Mouse (Mus musculus) intestine, embryonic 16.5 days (tissue): ENCODE data around the gene H2-Aa. TPM values are rescaled to one million over a fixed set of nuclear protein-coding genes. Genes with fewer than 3 reads are reported as not detected.

Source experiments
- ATAC-seq: fragments of 200-750 bp; cut with Nextera tagmentation; 2 replicates; pipeline ENCODE4 v1.8.0; 2017; ENCODE audit warnings: moderate TSS enrichment, moderate library complexity
- H3K27ac ChIP-seq: fragments of 300-500 bp; sonication (generic); 2 replicates; pipeline ENCODE4 v1.5.1; 2014; ENCODE audit warnings: mild to moderate bottlenecking, low read length
- H3K27me3 ChIP-seq: fragments of 300-500 bp; sonication (generic); replicated peaks from 2 replicates; pipeline ENCODE4 v1.6.1; 2014; ENCODE audit warnings: low read length, control low read depth, mixed read lengths; ENCODE audit not compliant: control insufficient read depth, insufficient read depth
- H3K36me3 ChIP-seq: fragments of 300-500 bp; sonication (generic); 2 replicates; pipeline ENCODE4 v1.6.1; 2014; ENCODE audit warnings: low read length, control low read depth; ENCODE audit not compliant: control insufficient read depth, insufficient read depth
- H3K4me1 ChIP-seq: fragments of 300-500 bp; sonication (generic); 2 replicates; pipeline ENCODE4 v1.6.1; 2014; ENCODE audit warnings: low read length, control low read depth, mixed read lengths; ENCODE audit not compliant: control insufficient read depth, insufficient read depth
- H3K4me2 ChIP-seq: fragments of 300-500 bp; sonication (generic); 2 replicates; pipeline ENCODE4 v1.6.1; 2014; ENCODE audit warnings: low read depth, low read length, control low read depth
- H3K4me3 ChIP-seq: fragments of 300-500 bp; sonication (generic); 2 replicates; pipeline ENCODE4 v1.5.1; 2014; ENCODE audit warnings: mild to moderate bottlenecking, low read length
- H3K9ac ChIP-seq: fragments of 300-500 bp; sonication (generic); 2 replicates; pipeline ENCODE4 v1.6.1; 2014; ENCODE audit warnings: low read depth, low read length
- H3K9me3 ChIP-seq: fragments of 300-500 bp; sonication (generic); 2 replicates; pipeline ENCODE4 v1.6.1; 2016; ENCODE audit warnings: low read length, control low read depth; ENCODE audit not compliant: control insufficient read depth
- WGBS: fragments of 180-500 bp; shearing (Covaris S2); extraction: QIAGEN DNeasy Blood & Tissue Kit; methylation state at CpG from one replicate; pipeline ENCODE4 v1.1.7; 2014; 5-methylcytosine and 5-hydroxymethylcytosine counted together
- polyA plus RNA-seq: library from polyadenylated mRNA; unstranded; fragments of >200 nt; fragmentation: Nextera tagmentation; extraction: Ambion mirVana; gene quantifications from 2 replicates; pipeline ENCODE4 v1.2.1, GENCODE M21; 2015

Gene H2-Aa
- polyA plus RNA-seq, 1 experiment from 2014 or later = 15.7 TPM

GRCm38 (mm10) chr17:34270230-34270629 is 17.4 kb downstream of the H2-Aa start:
- Histone ChIP-seq H3K4me3 (no peak overlapping the region), H3K9ac (no peak overlapping the region), H3K27ac (no peak overlapping the region), H3K4me2 (no peak overlapping the region), H3K4me1 (no peaks in the 10 kb centered on the region), H3K36me3 (no peaks in the 10 kb centered on the region), H3K27me3 (no peaks in the 10 kb centered on the region), H3K9me3 (no peaks in the 10 kb centered on the region)
- ATAC-seq = no peak
- WGBS = 69% methylated on average over 2 of the region's 2 CpGs

- WGBS = 72% methylated on average over 4 of the region's 4 CpGs
- Histone ChIP-seq H3K27ac (no peak overlapping the region), H3K27me3 (no peaks in the 10 kb centered on the region), H3K4me1 (0 out of 2 replicates have a peak, but pooled peaks cover 3% of the 10 kb centered on the region), H3K4me3 (no peak overlapping the region), H3K4me2 (no peak overlapping the region), H3K9ac (no peak overlapping the region), H3K9me3 (no peaks in the 10 kb centered on the region), H3K36me3 (no peaks in the 10 kb centered on the region)
- no peak for ATAC-seq
These were observed 17.8 kb downstream of the H2-Aa start for GRCm38 (mm10) chr17:34269817-34270216.

DNA sequence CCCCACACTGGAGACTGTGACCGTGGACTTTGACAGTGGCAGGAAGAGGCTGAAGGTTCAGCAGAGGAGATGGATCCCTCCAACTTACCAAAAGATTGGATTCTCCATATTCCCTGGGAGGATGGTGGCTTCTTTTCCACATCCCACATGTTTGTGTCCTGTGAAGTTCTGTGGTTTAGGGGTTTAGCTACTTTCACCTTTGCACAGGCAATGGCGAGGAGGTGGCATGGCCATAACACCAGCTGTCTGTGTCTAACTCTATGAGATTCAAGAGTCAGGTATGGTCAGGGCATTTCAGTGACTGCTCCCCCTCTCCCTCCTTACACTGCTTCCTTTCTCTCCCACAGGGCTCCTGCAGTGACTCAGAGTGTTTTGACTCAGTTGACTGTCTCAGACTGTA is 18.9 kb downstream of the H2-Aa start:
- peaks cover 6% of the 10 kb centered on the region; the same call in 1 of the 2 replicates for H3K27me3 ChIP-seq
- H3K4me2 ChIP-seq = no peak overlapping the region
- H3K4me1 ChIP-seq = 0 out of 2 replicates have a peak, but pooled peaks cover 8% of the 10 kb centered on the region
- no peaks in the 10 kb centered on the region for H3K9me3 ChIP-seq
- no peak overlapping the region for H3K27ac ChIP-seq
- no peak overlapping the region for H3K9ac ChIP-seq
- ATAC-seq = no peak
- no peaks in the 10 kb centered on the region for H3K36me3 ChIP-seq
- no peak overlapping the region for H3K4me3 ChIP-seq
- WGBS = 83% methylated on average over 2 of the region's 2 CpGs

DNA sequence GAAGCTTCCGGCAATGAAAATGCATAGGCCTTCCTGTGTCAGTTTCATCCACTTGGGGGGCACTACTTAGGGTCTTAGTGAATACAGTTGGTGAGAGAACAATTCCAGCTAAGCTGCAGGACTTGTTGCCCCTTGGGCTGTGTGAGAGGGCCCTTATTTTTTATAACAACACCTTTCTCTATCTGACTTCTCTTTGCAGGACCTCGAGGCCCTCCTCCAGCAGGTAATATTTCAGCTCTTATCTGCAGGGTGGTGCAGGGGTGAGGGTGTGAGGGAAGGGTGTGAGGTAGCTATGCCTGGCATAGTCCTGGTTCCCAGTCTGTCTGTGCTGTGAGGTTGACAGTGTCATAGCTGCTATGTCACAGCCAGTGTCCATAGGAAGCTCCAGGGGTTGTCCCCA is 19.4 kb downstream of the H2-Aa start:
- Histone ChIP-seq H3K27ac (no peak overlapping the region), H3K4me3 (no peak overlapping the region), H3K9ac (no peak overlapping the region), H3K9me3 (no peaks in the 10 kb centered on the region), H3K36me3 (no peaks in the 10 kb centered on the region), H3K27me3 (peaks cover 11% of the 10 kb centered on the region; the same call in 1 of the 2 replicates), H3K4me2 (no peak overlapping the region), H3K4me1 (peaks cover 8% of the 10 kb centered on the region; the same call in 1 of the 2 replicates)
- no peak for ATAC-seq
- 67% methylated on average over 2 of the region's 2 CpGs for WGBS

DNA sequence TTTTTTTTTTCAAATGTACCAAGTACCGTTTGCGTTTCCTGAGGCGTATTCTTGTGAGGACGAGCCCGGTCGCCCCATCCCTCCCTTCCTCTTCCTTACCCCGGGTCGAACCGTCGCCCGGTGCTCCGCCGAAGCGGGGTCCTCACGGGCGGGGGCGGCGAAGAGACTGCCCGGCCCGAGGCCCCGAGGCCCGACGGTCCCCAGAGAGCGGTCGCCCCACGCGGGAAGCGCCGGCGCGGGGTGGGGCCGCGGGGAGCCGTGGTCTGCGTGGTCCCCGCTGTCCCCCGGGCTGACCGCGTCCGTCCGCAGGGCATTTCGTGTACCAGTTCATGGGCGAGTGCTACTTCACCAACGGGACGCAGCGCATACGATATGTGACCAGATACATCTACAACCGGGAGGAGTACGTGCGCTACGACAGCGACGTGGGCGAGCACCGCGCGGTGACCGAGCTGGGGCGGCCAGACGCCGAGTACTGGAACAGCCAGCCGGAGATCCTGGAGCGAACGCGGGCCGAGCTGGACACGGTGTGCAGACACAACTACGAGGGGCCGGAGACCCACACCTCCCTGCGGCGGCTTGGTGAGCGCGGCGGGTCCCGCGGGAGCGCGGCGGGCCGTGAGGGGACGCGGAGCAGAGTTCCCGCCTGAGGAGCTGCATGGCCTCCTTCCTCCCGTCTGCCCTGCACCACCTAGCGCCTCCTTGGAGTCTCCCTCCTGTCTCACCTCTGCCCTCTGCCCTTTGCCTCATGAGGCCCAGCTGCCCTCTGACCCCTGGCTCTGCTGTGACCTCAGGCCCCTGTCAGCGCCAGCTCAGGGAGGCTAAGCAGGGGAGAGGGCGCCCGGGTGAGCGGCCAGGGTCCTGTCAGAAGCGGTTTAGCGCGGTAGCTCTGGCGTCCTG is 22.9 kb downstream of the H2-Aa start:
- Histone ChIP-seq H3K4me1 (peaks cover 8% of the 10 kb centered on the region; the same call in 1 of the 2 replicates), H3K4me2 (peak overlapping the region; percentile 91), H3K27me3 (peaks cover 13% of the 10 kb centered on the region; the same call in 1 of the 2 replicates), H3K9me3 (no peaks in the 10 kb centered on the region), H3K4me3 (peak overlapping the region; percentile 55), H3K9ac (peak overlapping the region; percentile 71), H3K27ac (no peak overlapping the region), H3K36me3 (no peaks in the 10 kb centered on the region)
- 2% methylated on average over 87 of the region's 93 CpGs for WGBS
- ATAC-seq = peak; percentile 37

DNA sequence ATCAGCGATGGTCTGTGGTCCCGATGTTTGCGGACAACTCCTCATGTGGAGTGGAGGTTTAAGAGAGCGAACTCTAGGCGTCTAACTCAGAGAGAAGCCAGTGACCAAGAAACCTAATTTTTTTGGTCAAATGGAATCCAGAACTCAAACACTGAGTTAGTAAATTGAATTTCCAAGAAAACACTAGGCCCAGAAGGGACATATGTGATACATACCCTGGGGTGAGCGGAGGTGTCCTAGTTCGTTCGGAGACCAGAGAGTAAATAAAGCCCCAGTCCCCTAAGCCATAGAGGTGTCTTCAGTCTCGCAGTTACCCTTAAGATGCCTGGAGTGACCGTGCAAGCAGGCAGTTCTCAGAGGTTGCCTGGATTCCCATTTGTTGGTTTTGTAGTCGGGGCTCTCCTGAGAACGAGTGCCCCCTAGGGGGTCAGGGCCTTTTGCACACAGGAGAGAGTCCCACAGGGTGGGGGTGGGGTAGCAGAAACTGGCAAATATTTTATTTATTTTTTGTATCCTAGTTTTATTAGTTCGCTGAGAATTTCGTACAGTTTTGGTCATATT is 23.7 kb downstream of the H2-Aa start:
- Histone ChIP-seq H3K4me2 (peak overlapping the region; percentile 91), H3K27me3 (peaks cover 15% of the 10 kb centered on the region; the same call in 1 of the 2 replicates), H3K4me3 (peak overlapping the region; percentile 55), H3K9ac (peak overlapping the region; percentile 57; the same call in 1 of the 2 replicates), H3K4me1 (peaks cover 8% of the 10 kb centered on the region; the same call in 1 of the 2 replicates), H3K36me3 (no peaks in the 10 kb centered on the region), H3K27ac (no peak overlapping the region), H3K9me3 (no peaks in the 10 kb centered on the region)
- no peak for ATAC-seq
- 8% methylated on average over 14 of the region's 14 CpGs for WGBS

DNA sequence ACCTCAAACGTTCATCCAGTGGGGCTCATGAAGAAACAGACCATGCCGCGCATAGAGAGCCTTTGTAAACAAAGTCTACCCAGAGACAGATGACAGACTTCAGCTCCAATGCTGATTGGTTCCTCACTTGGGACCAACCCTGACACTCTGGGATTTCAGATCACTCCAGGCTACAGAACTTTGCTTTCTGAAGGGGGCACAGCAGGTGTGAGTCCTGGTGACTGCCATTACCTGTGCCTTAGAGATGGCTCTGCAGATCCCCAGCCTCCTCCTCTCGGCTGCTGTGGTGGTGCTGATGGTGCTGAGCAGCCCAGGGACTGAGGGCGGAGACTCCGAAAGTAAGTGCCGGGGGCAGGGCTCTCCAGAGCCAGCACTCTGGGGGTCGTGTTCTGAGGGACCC is 24.6 kb downstream of the H2-Aa start:
- H3K27me3 ChIP-seq = peaks cover 19% of the 10 kb centered on the region; the same call in 1 of the 2 replicates
- H3K27ac ChIP-seq = no peak overlapping the region
- peak overlapping the region; percentile 55 for H3K4me3 ChIP-seq
- peaks cover 8% of the 10 kb centered on the region; the same call in 1 of the 2 replicates for H3K4me1 ChIP-seq
- no peaks in the 10 kb centered on the region for H3K9me3 ChIP-seq
- H3K4me2 ChIP-seq = peak overlapping the region; percentile 91
- H3K36me3 ChIP-seq = no peaks in the 10 kb centered on the region
- peak; percentile 81 for ATAC-seq
- H3K9ac ChIP-seq = peak overlapping the region; percentile 57; the same call in 1 of the 2 replicates
- 2% methylated on average over 8 of the region's 8 CpGs for WGBS

- H3K9me3 ChIP-seq = no peaks in the 10 kb centered on the region
- peaks cover 8% of the 10 kb centered on the region; the same call in 1 of the 2 replicates for H3K4me1 ChIP-seq
- no peak overlapping the region for H3K27ac ChIP-seq
- H3K4me2 ChIP-seq = no peak overlapping the region
- H3K36me3 ChIP-seq = no peaks in the 10 kb centered on the region
- H3K9ac ChIP-seq = no peak overlapping the region
- 30% methylated on average over 4 of the region's 4 CpGs for WGBS
- H3K27me3 ChIP-seq = peaks cover 19% of the 10 kb centered on the region; the same call in 1 of the 2 replicates
- H3K4me3 ChIP-seq = no peak overlapping the region
- ATAC-seq = peak; percentile 58
These were observed 26.1 kb downstream of the H2-Aa start for GRCm38 (mm10) chr17:34261502-34261901.

- Histone ChIP-seq H3K27ac (no peak overlapping the region), H3K36me3 (no peaks in the 10 kb centered on the region), H3K9me3 (no peaks in the 10 kb centered on the region), H3K4me1 (peaks cover 8% of the 10 kb centered on the region; the same call in 1 of the 2 replicates), H3K4me2 (no peak overlapping the region), H3K4me3 (no peak overlapping the region), H3K27me3 (peaks cover 21% of the 10 kb centered on the region; the same call in 1 of the 2 replicates), H3K9ac (no peak overlapping the region)
- ATAC-seq = no peak
- 39% methylated on average over 5 of the region's 5 CpGs for WGBS
These were observed 27.1 kb downstream of the H2-Aa start for GRCm38 (mm10) chr17:34260551-34260950.
